Mouse (Mus musculus): ENCODE measurements at regions not wholly inside any gene's neighbourhood (a gene's known extent, or its start where the extent isn't known, plus 50 kb on each side); places are given as distances from the start of the nearest gene placed in this dataset.

GRCm38 (mm10) chr14:105391430-105391829 lies 133.1 kb downstream of the Ndfip2 start:
- TF ChIP-seq CTCF (IDR thresholded peaks at IDR 0.05; ENCODE audit: borderline replicate concordance, extremely low read depth, insufficient read depth, insufficient read length), result no peak
- TF ChIP-seq POLR2A (IDR thresholded peaks at IDR 0.05; ENCODE audit: borderline replicate concordance, extremely low read depth, insufficient read depth, insufficient read length, poor library complexity, severe bottlenecking), result no peak

Data from brain, embryonic 14.5 days (tissue).